Mouse (Mus musculus): ENCODE results near the gene Rad51b. TPM values are rescaled to one million over a fixed set of nuclear protein-coding genes. Genes with fewer than 3 reads are reported as not detected.
A peak's percentile ranks its signal among the peaks of the same experiment; 100 is the strongest.

The Rad51b gene
- total and polyA plus RNA-seq, 3 experiments, result 6.5 to 8.6 (median 8.5) TPM

DNA sequence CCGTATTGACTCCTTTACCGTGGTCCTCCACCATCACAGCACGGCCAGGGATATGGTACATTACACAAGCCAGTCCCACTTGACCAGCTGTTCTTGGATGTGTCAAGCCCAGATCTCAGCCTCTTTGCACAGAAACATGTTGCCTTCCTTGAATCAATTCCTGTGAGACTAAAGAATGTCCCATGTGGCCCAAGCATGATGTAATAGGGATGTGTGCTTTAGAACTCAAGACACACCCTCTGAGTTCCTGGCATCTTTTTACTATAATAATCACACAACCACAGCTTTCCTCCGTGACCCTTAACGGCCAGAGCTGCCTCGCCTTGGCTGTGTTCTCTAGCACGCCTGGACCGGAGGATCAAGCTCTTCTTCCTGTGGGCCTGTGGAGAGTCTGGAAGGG lies 496.3 kb downstream of the Rad51b start:
- TF ChIP-seq USF1 (IDR thresholded peaks at IDR 0.05; ENCODE audit: low read depth, low read length) (no peak), ZKSCAN1 (IDR thresholded peaks at IDR 0.05; ENCODE audit: borderline replicate concordance, low read depth, low read length) (no peak), TBP (conservative IDR thresholded peaks at IDR 0.05; ENCODE audit: low read depth, low read length) (no peak), ETS1 (conservative IDR thresholded peaks at IDR 0.05; ENCODE audit: low read depth, low read length) (no peak), MXI1 (IDR thresholded peaks at IDR 0.05; ENCODE audit: low read depth, low read length) (no peak), POLR2AphosphoS2 (IDR thresholded peaks at IDR 0.05; ENCODE audit: low read depth, low read length) (no peak), ZC3H11A (IDR thresholded peaks at IDR 0.05; ENCODE audit: low read depth, low read length) (no peak), RCOR1 (conservative IDR thresholded peaks at IDR 0.05; ENCODE audit: low read depth, low read length) (no peak), CTCF (conservative IDR thresholded peaks at IDR 0.05 in 1 of 2, IDR thresholded peaks at IDR 0.05 in 1 of 2; ENCODE audit: low read depth in 2 of 2, low read length in 2 of 2) (no peak), MAFK (IDR thresholded peaks at IDR 0.05; ENCODE audit: insufficient replicate concordance, low read length) (no peak), SIN3A (IDR thresholded peaks at IDR 0.05; ENCODE audit: low read length) (no peak), NRF1 (IDR thresholded peaks at IDR 0.05; ENCODE audit: low read depth, low read length) (no peak), TCF12 (IDR thresholded peaks at IDR 0.05; ENCODE audit: low read depth, low read length) (no peak), BHLHE40 (IDR thresholded peaks at IDR 0.05; ENCODE audit: low read depth, low read length) (no peak), MAX (IDR thresholded peaks at IDR 0.05; ENCODE audit: low read length) (no peak), E2F4 (IDR thresholded peaks at IDR 0.05; ENCODE audit: insufficient replicate concordance, low read depth, low read length) (no peak), JUND (conservative IDR thresholded peaks at IDR 0.05; ENCODE audit: low read depth, low read length) (no peak)
- Histone ChIP-seq H3K27me3 (replicated peaks) (no peaks in the 10 kb centered on the region), H3K79me2 (replicated peaks; ENCODE audit: control insufficient read depth, extremely low read depth, insufficient read depth, poor library complexity, severe bottlenecking) (no peaks in the 10 kb centered on the region), H3K4me1 (ENCODE audit: control insufficient read depth in 1 of 2, insufficient read depth in 2 of 2) (peaks cover 8 to 26% of the 10 kb centered on the region in 2 experiments), H3K9ac (ENCODE audit: insufficient read depth, low read depth) (no peak overlapping the region), H3K9me3 (replicated peaks; ENCODE audit: low read length) (no peaks in the 10 kb centered on the region), H3K4me2 (ENCODE audit: insufficient read depth, low read depth, poor library complexity, severe bottlenecking) (peak overlapping the region; percentile 5; the same call in 1 of the 2 replicates), H3K4me3 (replicated peaks in 1 of 3; ENCODE audit: low read depth in 2 of 3, low read length in 2 of 3, poor library complexity in 1 of 3) (no peak overlapping the region), H3K36me3 (replicated peaks in 1 of 2; ENCODE audit: control insufficient read depth in 1 of 2, insufficient read depth in 1 of 2, low read length in 1 of 2) (no peaks in the 10 kb centered on the region), H3K27ac (ENCODE audit: insufficient read depth, low read depth) (no peak overlapping the region)
- in situ Hi-C loops (cut with MboI; ENCODE audit: low pct_ligation_motif_present, low pct_unique_long_range_greater_than_20kb, low sequenced_read_pairs) (no loop called here), dilution Hi-C loops (cut with MboI; ENCODE audit: extremely low pct_ligation_motif_present, extremely low pct_unique_long_range_greater_than_20kb, low sequenced_read_pairs) (no loop called here)
- peak; percentile 48 for DNase-seq (ENCODE audit: extremely low read depth)

DNA sequence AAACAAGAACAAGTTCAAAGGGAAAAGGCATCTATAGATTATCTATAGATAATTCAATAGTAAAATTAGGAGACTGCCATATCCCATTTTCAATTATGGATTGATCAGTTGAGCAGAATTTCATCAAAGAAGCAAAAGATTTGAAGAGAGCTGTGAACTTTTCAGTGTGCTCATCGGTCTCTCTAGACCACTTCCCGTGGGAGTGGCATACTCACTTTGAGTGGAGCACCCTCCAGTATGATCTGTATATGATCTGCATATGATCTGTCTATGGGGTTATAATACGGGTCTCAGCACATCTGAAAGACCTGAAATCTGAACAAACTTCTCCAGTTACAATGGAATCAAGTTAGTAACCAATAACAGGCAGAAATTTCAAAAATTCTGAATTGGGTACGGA lies 497.7 kb downstream of the Rad51b start:
- dilution Hi-C loops (cut with MboI; ENCODE audit: extremely low pct_ligation_motif_present, extremely low pct_unique_long_range_greater_than_20kb, low sequenced_read_pairs), result no loop called here
- DNase-seq (ENCODE audit: extremely low read depth), result no peak

More for the DNA sequence above, 497.7 kb downstream of the Rad51b start:
- H3K27ac ChIP-seq (ENCODE audit: insufficient read depth, low read depth), result no peak overlapping the region
- no peak overlapping the region for H3K4me3 ChIP-seq (replicated peaks in 1 of 3; ENCODE audit: low read depth in 2 of 3, low read length in 2 of 3, poor library complexity in 1 of 3)
- H3K4me2 ChIP-seq (ENCODE audit: insufficient read depth, low read depth, poor library complexity, severe bottlenecking), result no peak overlapping the region
- in situ Hi-C loops (cut with MboI; ENCODE audit: low pct_ligation_motif_present, low pct_unique_long_range_greater_than_20kb, low sequenced_read_pairs), result no loop called here
- H3K4me1 ChIP-seq (ENCODE audit: control insufficient read depth in 1 of 2, insufficient read depth in 2 of 2), result peaks cover 8 to 32% of the 10 kb centered on the region in 2 experiments
- no peak for TF ChIP-seq PAX5 (IDR thresholded peaks at IDR 0.05; ENCODE audit: low read length)
- no peak for TF ChIP-seq EP300 (IDR thresholded peaks at IDR 0.05; ENCODE audit: low read length)
- TF ChIP-seq MAX (IDR thresholded peaks at IDR 0.05; ENCODE audit: low read length), result no peak
- no peaks in the 10 kb centered on the region for H3K27me3 ChIP-seq (replicated peaks)
- H3K36me3 ChIP-seq (replicated peaks in 1 of 2; ENCODE audit: control insufficient read depth in 1 of 2, insufficient read depth in 1 of 2, low read length in 1 of 2), result no peaks in the 10 kb centered on the region
- no peaks in the 10 kb centered on the region for H3K79me2 ChIP-seq (replicated peaks; ENCODE audit: control insufficient read depth, extremely low read depth, insufficient read depth, poor library complexity, severe bottlenecking)
- H3K9ac ChIP-seq (ENCODE audit: insufficient read depth, low read depth), result no peak overlapping the region
- no peaks in the 10 kb centered on the region for H3K9me3 ChIP-seq (replicated peaks; ENCODE audit: low read length)
